Mouse (Mus musculus) retina, embryonic 14.5 days (tissue): Measurements from ENCODE around the gene Dhh.

Source experiments
- DNase-seq: peaks from one replicate; pipeline ENCODE4 v3.0.0-alpha.2; 2015; ENCODE audit warnings: low spot score

Gene Dhh

DNA sequence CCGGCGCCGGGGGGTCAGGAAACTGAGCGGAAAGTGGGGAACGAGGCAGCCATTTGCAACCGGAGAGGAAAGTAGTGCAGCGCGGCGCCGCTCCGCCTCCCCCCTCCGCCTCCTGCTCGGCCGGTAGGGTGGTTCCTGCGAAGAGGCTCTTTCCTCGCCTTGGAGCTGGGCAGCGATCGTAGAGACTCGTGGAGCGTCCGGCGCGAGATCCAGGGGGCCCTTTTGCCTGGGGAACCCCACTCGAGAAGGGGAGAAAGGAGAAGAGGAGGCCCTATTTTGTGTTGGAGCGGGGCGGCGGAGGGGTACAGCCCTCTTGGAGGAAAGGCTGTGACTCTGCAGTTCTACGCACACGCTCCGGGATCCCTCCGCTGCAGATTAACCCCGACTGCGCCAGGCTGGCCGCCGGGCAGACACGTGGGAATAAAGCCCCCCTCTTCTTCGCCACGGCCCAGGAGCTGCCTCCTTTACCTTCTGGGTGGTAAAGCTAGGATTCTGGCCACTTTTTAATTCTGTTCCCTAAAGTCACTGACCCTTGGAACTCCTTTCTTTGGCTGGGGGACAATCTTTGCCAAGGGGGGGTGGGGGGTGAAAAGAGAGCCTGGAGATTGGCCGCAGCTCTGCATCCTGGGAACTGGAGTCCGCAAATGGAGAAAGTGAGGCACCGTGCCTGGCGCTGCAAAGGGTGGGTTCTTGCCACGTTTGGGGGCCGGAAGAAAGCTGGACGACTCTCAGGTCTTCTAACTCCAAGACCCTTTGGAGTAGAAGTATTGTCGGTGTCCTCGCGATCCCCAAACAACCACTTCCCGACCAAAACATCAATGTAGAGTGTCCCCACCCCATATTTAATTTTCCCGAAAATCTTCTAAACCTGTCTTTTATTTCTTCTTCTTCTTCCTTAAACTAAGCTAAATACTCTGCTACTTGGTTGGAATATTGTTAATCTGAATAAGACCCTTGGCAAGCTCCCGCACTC, 26.1 kb downstream of the Dhh start:
- DNase-seq: peak; percentile 96

DNA sequence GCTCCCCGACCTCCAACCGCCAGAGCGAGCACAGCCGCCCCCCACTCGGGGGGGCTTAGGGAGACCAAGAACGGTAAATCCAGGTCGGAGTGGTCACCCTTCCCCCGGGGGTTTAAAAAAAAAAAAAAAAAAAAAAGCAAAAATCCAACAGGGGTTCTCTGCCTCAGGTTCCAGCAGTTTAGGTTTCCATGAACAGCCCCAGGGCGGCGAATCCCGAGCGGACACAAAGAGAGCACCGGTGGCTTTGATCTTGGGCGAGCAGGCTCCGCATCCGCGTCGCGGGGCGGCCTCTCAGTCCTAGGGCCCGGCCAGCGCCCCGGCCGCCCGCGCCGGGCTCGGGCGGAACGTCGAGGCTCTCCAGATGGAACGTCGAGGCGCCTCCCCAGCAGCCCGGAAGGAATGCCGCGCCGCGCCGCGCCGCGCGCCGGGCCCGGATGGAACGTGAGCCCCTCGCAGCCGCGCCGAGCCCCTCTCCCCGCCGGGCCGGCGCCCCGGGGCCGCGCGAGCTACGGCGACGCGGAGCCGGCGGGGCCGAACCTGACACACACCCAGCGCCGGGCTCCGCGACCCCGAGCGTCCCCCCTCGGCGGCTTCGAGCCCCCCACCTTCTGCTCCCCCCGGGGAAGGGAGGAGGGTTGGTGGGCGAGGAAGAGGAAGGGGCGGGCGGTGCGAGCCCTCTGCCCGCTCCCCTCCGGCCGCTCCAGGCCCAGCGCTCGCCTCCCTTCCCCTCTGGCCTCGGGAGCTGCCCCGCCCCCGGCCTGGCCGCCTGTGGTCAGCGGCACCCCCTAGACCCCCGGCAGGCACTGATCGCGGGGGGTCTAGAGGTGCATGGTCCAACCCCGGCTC, 27.0 kb downstream of the Dhh start, which contains the start of gene Kmt2d:
TSS of gene Kmt2d (minus strand) at position 135 of the 846 bp plus-strand sequence.
- peak; percentile 52 for DNase-seq

DNA sequence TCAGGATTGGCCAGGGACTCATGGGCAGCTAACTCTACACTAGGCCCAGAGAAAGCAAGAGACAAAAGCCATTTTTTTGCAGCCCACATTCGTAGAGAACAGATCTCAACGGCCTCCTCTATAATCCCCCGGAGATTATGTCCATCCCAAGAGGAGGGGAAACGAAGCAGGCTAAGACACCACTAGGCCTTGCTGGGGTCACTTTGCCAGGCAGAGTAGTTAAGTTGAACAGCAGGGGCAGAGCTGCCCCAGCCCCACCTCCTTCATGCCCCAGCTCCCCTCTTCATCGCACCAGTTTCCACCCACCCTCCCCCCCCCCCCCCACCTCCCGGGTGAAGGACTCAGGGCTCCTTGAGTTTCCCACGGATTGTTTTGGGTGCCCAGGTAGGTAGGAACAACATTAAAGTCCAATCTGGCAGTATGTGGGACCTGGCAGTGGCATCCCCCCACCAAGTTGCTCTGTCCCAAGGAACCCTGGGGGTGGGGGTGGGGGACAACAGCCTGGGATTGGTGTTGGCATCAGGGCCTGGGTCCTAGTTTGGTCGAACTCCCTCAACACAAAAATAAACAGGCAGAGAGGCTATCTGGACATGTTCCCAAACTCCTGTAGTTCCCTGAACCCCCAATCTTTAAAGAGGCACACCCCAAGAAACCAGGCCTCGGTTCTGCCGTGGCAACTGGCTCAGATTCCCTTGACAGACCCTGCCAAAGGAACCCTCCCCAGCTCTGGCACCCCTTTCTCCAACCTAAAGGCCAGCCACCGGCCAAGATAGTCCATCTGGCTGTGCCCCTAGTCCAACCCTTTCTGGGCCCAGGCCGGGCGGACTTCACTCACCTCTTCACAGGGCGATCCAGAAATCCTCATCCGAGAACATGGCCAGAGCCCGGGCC, 27.9 kb downstream of the Dhh start:
- no peak for DNase-seq

DNA sequence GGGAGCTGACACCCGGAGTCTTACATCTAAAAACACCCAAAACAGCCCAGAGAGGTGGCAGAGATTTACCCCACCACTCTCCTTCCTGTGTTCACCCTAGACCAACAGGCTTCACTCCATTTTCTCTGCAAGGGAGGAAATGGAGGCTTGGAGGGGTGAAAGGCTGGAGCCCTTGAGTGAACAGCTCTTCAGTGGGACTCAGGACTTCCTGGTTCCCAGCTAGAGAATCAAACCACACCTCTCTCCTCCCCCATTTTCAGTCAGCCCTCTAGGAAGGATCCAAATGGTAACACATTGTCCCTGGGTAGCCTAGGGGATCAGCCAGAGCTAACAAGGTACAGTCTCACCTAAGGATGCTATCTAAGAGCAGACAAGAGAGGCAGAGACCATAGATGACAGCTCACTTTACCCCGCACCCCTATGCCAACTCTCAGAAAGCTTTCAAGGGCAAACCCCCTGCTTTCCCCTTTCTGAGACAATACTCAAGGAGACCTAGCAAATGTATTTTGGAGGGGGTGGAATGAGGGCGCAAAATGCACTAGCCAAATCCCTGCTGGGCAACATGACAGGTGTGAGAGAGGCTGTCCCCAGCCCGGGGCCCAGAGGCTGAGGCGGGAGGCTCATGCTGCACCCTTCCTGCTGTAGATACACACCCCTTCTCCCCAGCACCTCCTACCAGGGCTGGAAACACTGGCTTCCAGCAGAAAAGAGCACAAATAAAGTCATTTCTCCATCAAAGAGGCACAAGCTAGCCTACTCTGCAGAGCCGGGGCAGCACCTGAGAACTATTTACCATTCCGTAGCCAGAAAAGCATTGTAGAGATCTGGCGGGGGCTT, 28.8 kb downstream of the Dhh start:
- DNase-seq: no peak

DNA sequence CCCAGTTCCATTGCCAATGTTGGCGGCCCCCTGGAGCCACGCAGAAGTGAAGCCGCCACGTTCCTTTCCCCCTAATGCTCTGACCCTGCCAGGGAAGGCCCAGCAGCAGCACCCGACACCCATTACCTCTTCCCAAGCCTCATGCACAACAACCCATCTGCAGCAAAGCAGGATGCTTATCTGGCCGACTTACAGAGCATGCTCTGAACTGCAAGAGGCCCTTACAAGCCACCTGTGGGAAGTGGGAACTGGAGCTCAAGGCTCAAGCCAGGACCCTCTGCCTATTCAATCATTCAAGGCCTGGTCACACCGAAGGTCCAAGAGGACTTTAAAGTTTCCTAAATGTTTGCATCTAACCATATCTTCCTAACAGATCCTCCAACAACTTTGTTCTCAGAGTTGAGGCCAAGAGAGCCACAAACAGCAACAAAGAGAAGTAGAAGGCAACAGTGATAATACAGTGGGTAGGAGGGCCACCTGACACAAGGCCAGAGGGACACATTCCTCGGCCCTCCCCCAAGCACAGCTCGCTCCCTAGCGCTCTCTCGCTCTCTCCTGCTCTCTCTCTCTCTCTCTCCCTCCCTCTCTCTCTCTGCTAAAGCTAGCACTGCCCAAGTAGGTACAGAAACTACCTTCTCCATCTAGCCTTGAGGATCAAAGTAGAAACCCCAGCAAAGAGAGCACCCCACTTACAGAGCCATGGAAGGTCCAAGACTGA, 29.8 kb downstream of the Dhh start:
- no peak for DNase-seq

DNA sequence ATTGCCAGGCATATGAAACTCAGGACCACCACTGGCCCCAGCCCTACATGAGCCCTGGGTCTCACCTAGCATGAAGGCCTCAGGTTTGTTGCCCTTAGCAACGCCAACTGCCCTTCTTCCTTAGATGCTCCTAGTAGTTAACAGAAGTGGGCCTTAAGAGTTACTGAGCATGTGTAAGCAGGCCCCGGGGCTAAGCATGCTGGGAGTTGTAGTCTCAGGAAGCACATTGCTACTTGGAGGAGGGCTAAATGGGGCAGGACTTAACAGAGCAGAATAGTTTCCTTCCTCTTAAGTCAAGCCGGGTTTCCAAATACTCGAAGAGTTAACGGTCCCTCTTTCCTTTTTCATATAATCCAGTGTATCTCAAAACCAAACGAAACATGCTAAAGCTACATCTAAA, 31.0 kb downstream of the Dhh start:
- DNase-seq: peak; percentile 42

DNA sequence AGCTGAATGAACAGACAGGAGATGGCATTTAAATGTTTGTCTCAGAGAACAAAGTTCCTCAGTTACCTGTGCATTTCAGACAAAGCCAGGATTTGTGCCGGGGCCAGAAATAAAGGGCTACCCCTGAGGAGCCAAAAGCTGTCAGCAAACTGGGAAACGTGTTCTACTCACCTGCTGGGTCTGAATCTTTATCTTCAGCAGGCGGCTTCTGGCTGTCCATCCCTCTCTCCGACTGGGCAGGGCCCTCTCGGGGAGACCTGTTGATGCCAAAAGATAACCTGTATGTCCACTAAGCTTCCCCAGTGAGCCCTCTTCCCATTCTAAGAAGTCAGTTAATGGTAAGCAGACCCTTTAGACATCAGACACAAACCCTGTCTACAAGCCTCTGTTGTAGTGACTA, 31.8 kb downstream of the Dhh start:
- DNase-seq: no peak

DNA sequence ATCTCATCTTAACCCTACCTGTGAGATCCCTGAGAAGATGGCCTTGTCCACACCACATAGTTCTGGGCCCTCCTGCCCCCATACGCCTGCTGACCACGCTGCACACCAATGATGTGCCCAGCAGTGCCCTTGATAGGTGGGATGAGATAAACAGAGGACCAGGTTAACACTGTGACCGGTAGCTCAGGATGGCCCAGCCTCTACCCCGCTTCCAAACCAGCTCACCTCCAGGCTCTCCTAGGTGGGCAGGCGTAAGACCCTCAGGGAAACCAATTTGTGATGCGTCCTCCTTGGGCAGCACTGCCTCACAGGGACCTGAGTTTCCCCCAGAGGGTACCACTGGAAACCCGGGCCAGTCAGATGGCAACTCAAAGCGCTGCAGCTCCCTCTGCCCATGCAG, 32.6 kb downstream of the Dhh start:
- no peak for DNase-seq

DNA sequence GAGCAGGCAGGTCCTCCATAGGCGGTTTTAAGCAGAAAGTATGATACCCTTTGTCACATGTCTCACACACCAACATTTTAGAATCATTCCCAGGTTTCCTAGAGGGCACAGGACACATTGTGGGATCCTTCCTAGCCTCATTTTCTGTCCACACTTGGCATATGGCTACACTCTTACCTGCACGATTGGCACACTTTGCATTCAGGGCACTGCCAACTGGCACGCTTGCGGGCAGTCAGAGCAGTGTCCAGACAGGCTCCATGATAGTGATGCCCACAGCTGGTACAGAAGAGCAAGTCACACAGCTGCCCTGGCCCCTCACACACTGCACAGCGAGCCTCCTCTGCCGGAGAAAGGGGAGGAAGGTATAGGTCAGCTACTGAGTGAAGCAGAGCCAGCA, 33.4 kb downstream of the Dhh start:
- DNase-seq: no peak

DNA sequence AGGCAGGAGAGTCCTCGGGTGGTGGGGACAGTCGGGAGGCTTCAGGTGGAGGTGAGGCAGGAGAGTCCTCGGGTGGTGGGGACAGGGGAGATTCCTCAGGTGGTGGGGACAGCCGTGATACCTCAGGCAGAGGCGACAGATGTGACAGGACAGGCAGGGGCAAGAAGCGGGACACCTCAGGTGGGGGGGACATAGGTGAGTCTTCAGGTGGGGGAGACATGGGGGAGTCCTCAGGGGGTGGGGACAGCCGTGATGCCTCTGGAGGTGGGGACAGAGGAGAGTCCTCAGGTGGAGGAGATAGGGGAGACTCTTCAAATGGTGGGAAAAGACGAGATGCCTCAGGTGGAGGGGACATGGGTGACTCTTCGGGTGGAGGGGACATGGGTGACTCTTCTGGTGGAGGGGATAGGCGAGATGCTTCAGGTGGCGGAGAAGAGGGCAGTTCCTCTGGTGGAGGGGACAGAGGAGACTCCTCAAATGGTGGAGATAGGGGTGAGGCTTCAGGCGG, 34.8 kb downstream of the Dhh start:
- DNase-seq: no peak

DNA sequence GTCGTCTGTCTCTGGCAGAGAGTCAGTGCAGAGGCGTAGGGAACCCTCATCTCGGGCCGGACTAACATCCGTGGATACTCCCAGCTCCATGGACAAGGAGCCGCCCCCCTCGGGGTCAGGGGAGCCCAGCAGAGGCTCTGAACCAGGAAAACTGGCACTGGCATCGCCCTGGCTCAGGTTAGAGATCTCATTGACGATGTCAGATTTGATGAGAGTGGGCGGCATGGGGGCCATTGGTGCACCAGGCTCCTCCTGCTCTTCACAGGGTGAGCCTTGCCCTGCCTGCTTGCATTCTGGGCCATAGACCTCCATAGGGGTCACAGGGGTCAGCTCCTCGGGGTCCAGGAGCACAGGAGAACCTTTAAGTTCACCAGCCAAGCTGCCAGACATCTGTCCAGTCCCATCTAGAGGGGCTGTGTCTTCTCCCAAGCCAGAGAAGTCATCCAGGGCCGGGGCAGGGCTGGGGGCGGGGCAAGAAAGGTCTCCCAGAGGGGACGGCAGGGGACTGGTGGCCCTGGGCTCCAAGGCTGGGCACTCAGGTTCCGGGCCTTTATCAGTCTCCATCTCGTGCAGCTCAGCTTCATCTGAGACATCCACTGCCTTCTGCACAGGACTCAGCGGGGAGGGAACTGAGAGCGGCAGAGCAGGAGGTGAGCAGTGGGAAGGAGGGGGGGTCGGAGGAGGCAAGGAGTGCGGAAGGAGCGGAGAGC, 36.5 kb downstream of the Dhh start:
- no peak for DNase-seq

DNA sequence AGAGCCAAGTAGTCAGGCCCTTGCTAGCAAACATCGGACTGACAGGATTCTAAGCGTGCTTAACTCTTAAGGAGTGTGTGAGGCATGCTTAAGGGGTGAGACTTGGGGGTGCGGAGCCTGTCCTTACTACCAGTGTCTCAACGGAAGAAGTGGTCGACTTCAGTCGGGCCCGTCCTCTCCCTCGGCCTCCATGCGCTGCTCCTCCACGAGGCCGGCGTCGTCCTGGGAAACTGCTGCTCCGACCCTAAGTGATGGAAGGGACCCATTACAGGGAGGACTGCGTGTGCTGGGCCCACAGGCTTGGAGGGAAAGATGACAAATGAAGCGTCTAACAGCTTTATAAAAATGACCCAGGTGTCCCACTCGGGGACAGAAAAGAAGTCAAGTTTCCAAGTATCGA, 37.4 kb downstream of the Dhh start:
- DNase-seq: no peak

DNA sequence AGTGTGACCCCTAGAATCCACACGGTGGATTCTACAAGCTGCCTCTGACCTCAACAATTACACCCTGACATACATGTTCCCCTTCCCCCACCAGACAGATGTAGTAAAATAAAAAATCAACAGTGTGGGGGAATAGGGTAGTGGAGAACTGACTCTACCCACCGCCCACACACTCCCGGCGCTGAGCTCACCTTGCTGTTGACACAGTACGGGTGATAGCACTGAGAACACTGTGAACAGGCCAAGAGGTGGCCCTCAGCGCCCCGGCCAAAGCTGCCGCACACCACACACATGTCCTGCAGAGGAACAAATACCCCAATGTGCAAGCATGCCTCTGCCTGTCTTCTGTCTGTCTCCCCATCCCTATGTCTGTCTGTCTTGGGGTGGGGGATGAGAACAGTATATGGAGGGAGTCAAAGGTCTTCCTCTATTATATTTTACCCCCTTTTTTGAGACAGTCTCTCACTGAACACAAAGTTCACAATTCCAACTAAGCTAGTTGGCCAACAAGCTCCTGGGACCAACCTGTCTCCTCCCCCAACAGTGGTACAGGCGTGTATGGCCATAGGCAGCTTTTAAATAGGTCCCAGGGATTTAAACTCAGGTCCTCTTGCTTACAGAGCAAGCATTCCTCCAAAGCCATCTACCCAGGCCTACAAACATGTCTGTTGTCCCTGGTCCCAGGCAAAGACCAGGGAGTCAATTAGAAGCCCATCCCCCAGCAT, 38.9 kb downstream of the Dhh start:
- no peak for DNase-seq

DNA sequence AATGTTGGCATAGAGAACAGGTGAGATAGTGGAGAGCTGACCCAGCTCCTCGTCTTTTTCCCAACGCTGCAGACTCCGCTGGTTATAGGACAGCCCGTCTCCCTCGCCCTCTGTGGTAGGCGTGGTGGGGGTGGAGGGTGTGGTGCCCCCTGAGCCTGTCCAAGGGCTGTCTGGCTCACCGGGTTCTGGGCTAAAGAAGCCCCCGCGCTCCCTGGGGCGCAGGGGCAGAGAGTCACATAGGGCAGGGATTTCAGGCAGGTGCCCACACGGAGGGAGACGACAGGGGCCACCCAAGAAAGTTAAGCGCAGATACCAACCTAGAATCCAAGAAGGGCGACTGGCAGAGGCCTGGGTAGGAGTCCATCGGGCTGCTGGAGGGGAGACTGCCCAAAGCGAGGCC, 44.1 kb downstream of the Dhh start:
- DNase-seq: no peak

DNA sequence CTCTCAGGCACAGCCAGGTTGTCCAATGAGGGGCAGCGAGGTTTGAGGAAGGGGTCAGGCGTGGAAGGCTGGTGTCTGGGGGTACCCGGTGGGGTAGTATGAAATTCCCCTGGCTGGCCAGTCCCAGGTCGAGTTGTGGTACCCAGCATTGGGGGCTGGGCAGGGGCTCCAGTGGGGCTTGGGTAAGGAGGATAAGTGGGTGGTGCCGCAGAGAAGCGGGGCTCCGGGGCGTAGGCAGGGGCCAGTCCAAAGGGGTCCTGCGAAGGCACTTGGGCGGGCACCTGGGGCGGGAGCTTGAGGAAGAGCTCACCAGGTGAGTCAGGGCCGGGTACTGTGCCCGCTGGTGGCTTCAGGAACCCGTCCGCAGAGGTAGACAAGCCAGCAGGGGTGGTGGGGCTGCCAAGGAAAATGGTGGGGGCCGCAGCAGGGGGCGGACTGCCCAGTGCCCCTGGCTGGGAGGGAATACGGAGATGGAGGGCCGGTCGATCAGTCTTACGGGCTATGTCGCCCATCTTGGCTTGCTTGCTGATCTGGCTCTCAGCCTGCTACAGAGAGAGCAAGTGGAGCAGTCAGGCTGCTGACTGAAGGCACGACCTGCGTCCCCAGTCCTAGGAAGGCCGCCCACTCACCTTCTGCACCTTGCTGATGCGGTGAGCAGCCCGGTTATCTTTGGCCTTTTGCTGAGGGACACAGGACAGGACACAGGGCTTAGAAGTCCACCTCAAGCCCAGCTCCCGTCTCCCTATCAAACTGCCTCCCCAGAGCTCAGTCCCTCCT, 45.0 kb downstream of the Dhh start:
- no peak for DNase-seq

DNA sequence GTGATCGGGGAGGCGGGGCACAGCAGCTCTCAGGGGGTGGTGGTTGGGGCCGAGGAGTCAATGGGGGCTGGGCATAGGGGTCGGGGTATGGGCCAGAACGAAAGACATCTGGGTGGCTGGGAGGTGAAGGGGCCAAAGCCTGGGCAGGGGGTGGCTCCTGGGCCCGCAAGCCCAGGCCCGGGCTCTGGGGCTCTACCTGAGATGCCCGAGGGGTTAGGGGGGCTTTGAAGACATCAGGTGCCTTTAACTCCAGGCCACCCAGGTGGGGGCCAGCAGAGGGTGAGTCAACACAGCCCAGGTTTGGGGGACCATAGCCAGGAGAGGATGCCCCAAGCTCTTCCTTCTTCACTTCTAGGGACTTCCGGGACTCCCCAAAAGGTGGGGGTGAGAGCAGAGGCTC, 45.6 kb downstream of the Dhh start:
- DNase-seq: no peak

DNA sequence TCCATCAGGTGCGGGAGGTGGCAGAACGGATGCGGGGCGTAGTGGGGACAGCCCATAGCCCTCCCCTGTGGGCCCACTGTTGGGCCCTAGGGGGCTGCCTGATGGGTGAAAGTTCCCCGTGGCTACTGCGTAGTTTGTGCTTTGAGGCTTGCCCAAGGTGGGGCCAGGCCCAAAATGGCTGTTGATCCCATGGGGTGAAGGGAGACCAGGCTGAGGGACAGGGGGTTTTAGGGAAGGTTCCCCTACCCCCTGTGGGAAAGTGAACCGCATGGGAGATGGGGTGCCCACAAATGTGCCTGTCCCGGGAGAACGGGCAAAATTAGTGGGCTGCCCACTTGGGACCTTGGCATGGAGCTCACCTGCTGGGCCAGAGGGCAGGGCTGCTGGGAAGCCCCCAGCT, 46.3 kb downstream of the Dhh start:
- no peak for DNase-seq

DNA sequence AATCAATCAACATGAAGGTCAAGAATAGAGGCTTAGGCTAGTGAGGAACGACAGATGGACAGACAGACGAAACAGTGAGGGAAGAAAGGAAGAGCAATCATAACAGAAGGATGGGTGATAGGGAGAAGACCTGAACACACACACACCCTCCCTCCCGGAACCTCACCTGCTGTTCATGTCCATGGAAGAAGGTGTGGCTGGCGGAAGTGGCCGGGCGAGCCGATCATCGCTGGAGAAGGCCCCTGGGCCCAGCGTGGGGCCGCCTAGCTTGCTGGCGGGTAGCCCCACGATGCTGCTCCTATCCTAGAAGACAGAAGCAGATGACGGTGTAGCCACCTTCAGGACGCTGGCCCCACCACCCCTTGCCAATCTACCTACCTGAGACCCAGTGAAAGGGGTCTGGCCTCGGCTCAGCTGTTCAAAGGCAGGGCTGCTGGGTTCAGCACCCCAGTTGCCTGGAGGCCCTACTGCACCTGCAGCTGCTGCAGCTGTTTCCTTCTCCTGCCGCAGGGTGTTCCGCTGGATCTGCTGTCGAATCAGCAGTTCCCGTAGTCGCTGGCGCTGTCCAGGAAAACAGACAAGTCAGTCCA, 47.0 kb downstream of the Dhh start:
- no peak for DNase-seq
